Mouse (Mus musculus): Measurements from ENCODE around the gene Trpm3. TPM values are rescaled to one million over a fixed set of nuclear protein-coding genes. Genes with fewer than 3 reads are reported as not detected.

Trpm3 gene
- polyA plus RNA-seq, 1 experiment from 2014 or later: 0.91 TPM

GRCm38 (mm10) chr19:22448340-22449288 is 309.8 kb downstream of the Trpm3 start:
- H3K4me2 ChIP-seq (ENCODE audit: low read depth, low read length): peak overlapping the region; percentile 68
- peaks cover 5% of the 10 kb centered on the region; the same call in 1 of the 2 replicates for H3K4me1 ChIP-seq (ENCODE audit: control insufficient read depth, insufficient read depth, low read length)
- H3K4me3 ChIP-seq (ENCODE audit: low read length): peak overlapping the region; percentile 42
- ATAC-seq (replicated peaks; ENCODE audit: extremely low read depth, insufficient read depth, low FRiP score): no peak
- H3K27ac ChIP-seq (ENCODE audit: low read length): no peak overlapping the region
- no peak overlapping the region for H3K9ac ChIP-seq (ENCODE audit: low read length)
- H3K27me3 ChIP-seq (ENCODE audit: control insufficient read depth, insufficient read depth, low read length): no peaks in the 10 kb centered on the region
- H3K36me3 ChIP-seq (ENCODE audit: control insufficient read depth, insufficient read depth): no peaks in the 10 kb centered on the region
- 36% methylated on average over 20 of the region's 20 CpGs for WGBS
- H3K9me3 ChIP-seq (replicated peaks; ENCODE audit: control insufficient read depth, low read length): no peaks in the 10 kb centered on the region

GRCm38 (mm10) chr19:22451290-22451689 is 312.4 kb downstream of the Trpm3 start:
- no peaks in the 10 kb centered on the region for H3K36me3 ChIP-seq (ENCODE audit: control insufficient read depth, insufficient read depth)
- no peak overlapping the region for H3K4me3 ChIP-seq (ENCODE audit: low read length)
- no peak overlapping the region for H3K4me2 ChIP-seq (ENCODE audit: low read depth, low read length)
- H3K27ac ChIP-seq (ENCODE audit: low read length): no peak overlapping the region
- 74% methylated on average over 5 of the region's 5 CpGs for WGBS
- no peak overlapping the region for H3K9ac ChIP-seq (ENCODE audit: low read length)
- no peak for ATAC-seq (replicated peaks; ENCODE audit: extremely low read depth, insufficient read depth, low FRiP score)
- H3K9me3 ChIP-seq (replicated peaks; ENCODE audit: control insufficient read depth, low read length): no peaks in the 10 kb centered on the region
- no peaks in the 10 kb centered on the region for H3K27me3 ChIP-seq (ENCODE audit: control insufficient read depth, insufficient read depth, low read length)
- peaks cover 5% of the 10 kb centered on the region; the same call in 1 of the 2 replicates for H3K4me1 ChIP-seq (ENCODE audit: control insufficient read depth, insufficient read depth, low read length)

- Histone ChIP-seq H3K4me3 (ENCODE audit: low read length) (no peak overlapping the region), H3K36me3 (ENCODE audit: control insufficient read depth, insufficient read depth) (no peaks in the 10 kb centered on the region), H3K27me3 (ENCODE audit: control insufficient read depth, insufficient read depth, low read length) (no peaks in the 10 kb centered on the region), H3K9me3 (replicated peaks; ENCODE audit: control insufficient read depth, low read length) (no peaks in the 10 kb centered on the region), H3K4me1 (ENCODE audit: control insufficient read depth, insufficient read depth, low read length) (no peaks in the 10 kb centered on the region), H3K27ac (ENCODE audit: low read length) (no peak overlapping the region), H3K4me2 (ENCODE audit: low read depth, low read length) (no peak overlapping the region), H3K9ac (ENCODE audit: low read length) (no peak overlapping the region)
- no peak for ATAC-seq (replicated peaks; ENCODE audit: extremely low read depth, insufficient read depth, low FRiP score)
- WGBS: 74% methylated on average over 2 of the region's 2 CpGs
Observed at GRCm38 (mm10) chr19:22456935-22457334, 318.1 kb downstream of the Trpm3 start.

GRCm38 (mm10) chr19:22462043-22462442 is 323.2 kb downstream of the Trpm3 start:
- H3K36me3 ChIP-seq (ENCODE audit: control insufficient read depth, insufficient read depth): no peaks in the 10 kb centered on the region
- no peak overlapping the region for H3K4me2 ChIP-seq (ENCODE audit: low read depth, low read length)
- H3K4me3 ChIP-seq (ENCODE audit: low read length): no peak overlapping the region
- no peak overlapping the region for H3K27ac ChIP-seq (ENCODE audit: low read length)
- no peaks in the 10 kb centered on the region for H3K27me3 ChIP-seq (ENCODE audit: control insufficient read depth, insufficient read depth, low read length)
- no peak overlapping the region for H3K9ac ChIP-seq (ENCODE audit: low read length)
- no peaks in the 10 kb centered on the region for H3K9me3 ChIP-seq (replicated peaks; ENCODE audit: control insufficient read depth, low read length)
- no peaks in the 10 kb centered on the region for H3K4me1 ChIP-seq (ENCODE audit: control insufficient read depth, insufficient read depth, low read length)
- no peak for ATAC-seq (replicated peaks; ENCODE audit: extremely low read depth, insufficient read depth, low FRiP score)

- ATAC-seq (replicated peaks; ENCODE audit: extremely low read depth, insufficient read depth, low FRiP score): no peak
Observed at GRCm38 (mm10) chr19:22463506-22463905, 324.7 kb downstream of the Trpm3 start.

GRCm38 (mm10) chr19:22469608-22470007 is 330.8 kb downstream of the Trpm3 start:
- ATAC-seq (replicated peaks; ENCODE audit: extremely low read depth, insufficient read depth, low FRiP score): no peak
- no peaks in the 10 kb centered on the region for H3K9me3 ChIP-seq (replicated peaks; ENCODE audit: control insufficient read depth, low read length)
- 71% methylated on average over 4 of the region's 4 CpGs for WGBS

More at GRCm38 (mm10) chr19:22463506-22463905, 324.7 kb downstream of the Trpm3 start:
- Histone ChIP-seq H3K4me3 (ENCODE audit: low read length) (no peak overlapping the region), H3K27me3 (ENCODE audit: control insufficient read depth, insufficient read depth, low read length) (no peaks in the 10 kb centered on the region), H3K9ac (ENCODE audit: low read length) (no peak overlapping the region), H3K4me2 (ENCODE audit: low read depth, low read length) (no peak overlapping the region), H3K36me3 (ENCODE audit: control insufficient read depth, insufficient read depth) (no peaks in the 10 kb centered on the region), H3K9me3 (replicated peaks; ENCODE audit: control insufficient read depth, low read length) (no peaks in the 10 kb centered on the region), H3K4me1 (ENCODE audit: control insufficient read depth, insufficient read depth, low read length) (no peaks in the 10 kb centered on the region), H3K27ac (ENCODE audit: low read length) (no peak overlapping the region)
- WGBS: 52% methylated on average over 3 of the region's 3 CpGs

GRCm38 (mm10) chr19:22473030-22473712 is 334.3 kb downstream of the Trpm3 start:
- H3K9me3 ChIP-seq (replicated peaks; ENCODE audit: control insufficient read depth, low read length): no peaks in the 10 kb centered on the region
- no peaks in the 10 kb centered on the region for H3K27me3 ChIP-seq (ENCODE audit: control insufficient read depth, insufficient read depth, low read length)
- H3K4me3 ChIP-seq (ENCODE audit: low read length): no peak overlapping the region
- ATAC-seq (replicated peaks; ENCODE audit: extremely low read depth, insufficient read depth, low FRiP score): no peak
- H3K9ac ChIP-seq (ENCODE audit: low read length): no peak overlapping the region
- H3K4me1 ChIP-seq (ENCODE audit: control insufficient read depth, insufficient read depth, low read length): no peaks in the 10 kb centered on the region
- H3K36me3 ChIP-seq (ENCODE audit: control insufficient read depth, insufficient read depth): no peaks in the 10 kb centered on the region
- H3K27ac ChIP-seq (ENCODE audit: low read length): no peak overlapping the region
- WGBS: 65% methylated on average over 4 of the region's 4 CpGs
- H3K4me2 ChIP-seq (ENCODE audit: low read depth, low read length): no peak overlapping the region

More at GRCm38 (mm10) chr19:22469608-22470007, 330.8 kb downstream of the Trpm3 start:
- no peak overlapping the region for H3K9ac ChIP-seq (ENCODE audit: low read length)
- no peaks in the 10 kb centered on the region for H3K27me3 ChIP-seq (ENCODE audit: control insufficient read depth, insufficient read depth, low read length)
- no peak overlapping the region for H3K4me2 ChIP-seq (ENCODE audit: low read depth, low read length)
- no peaks in the 10 kb centered on the region for H3K4me1 ChIP-seq (ENCODE audit: control insufficient read depth, insufficient read depth, low read length)
- no peak overlapping the region for H3K27ac ChIP-seq (ENCODE audit: low read length)
- H3K4me3 ChIP-seq (ENCODE audit: low read length): no peak overlapping the region
- no peaks in the 10 kb centered on the region for H3K36me3 ChIP-seq (ENCODE audit: control insufficient read depth, insufficient read depth)

GRCm38 (mm10) chr19:22478295-22478989 is 339.6 kb downstream of the Trpm3 start:
- no peak for ATAC-seq (replicated peaks; ENCODE audit: extremely low read depth, insufficient read depth, low FRiP score)
- no peaks in the 10 kb centered on the region for H3K9me3 ChIP-seq (replicated peaks; ENCODE audit: control insufficient read depth, low read length)
- 82% methylated on average over 6 of the region's 6 CpGs for WGBS

More at GRCm38 (mm10) chr19:22478295-22478989, 339.6 kb downstream of the Trpm3 start:
- no peaks in the 10 kb centered on the region for H3K27me3 ChIP-seq (ENCODE audit: control insufficient read depth, insufficient read depth, low read length)
- H3K4me1 ChIP-seq (ENCODE audit: control insufficient read depth, insufficient read depth, low read length): no peaks in the 10 kb centered on the region
- H3K36me3 ChIP-seq (ENCODE audit: control insufficient read depth, insufficient read depth): no peaks in the 10 kb centered on the region
- no peak overlapping the region for H3K4me2 ChIP-seq (ENCODE audit: low read depth, low read length)
- no peak overlapping the region for H3K9ac ChIP-seq (ENCODE audit: low read length)
- no peak overlapping the region for H3K4me3 ChIP-seq (ENCODE audit: low read length)
- H3K27ac ChIP-seq (ENCODE audit: low read length): no peak overlapping the region
